Mouse (Mus musculus) neural tube, embryonic 15.5 days (tissue): ENCODE measurements around the gene Tlk2. TPM values are rescaled to one million over a fixed set of nuclear protein-coding genes. Genes with fewer than 3 reads are reported as not detected.

Source experiments
- ATAC-seq: fragments of 200-750 bp; cut with Nextera tagmentation; 2 replicates; pipeline ENCODE4 v1.8.0; 2017; ENCODE audit warnings: mild to moderate bottlenecking, moderate TSS enrichment, moderate library complexity; ENCODE audit not compliant: low FRiP score
- H3K27ac ChIP-seq: fragments of 300-500 bp; sonication (generic); replicated peaks from 2 replicates; pipeline ENCODE4 v1.5.1; 2015; ENCODE audit warnings: mild to moderate bottlenecking, inconsistent platforms
- H3K27me3 ChIP-seq: fragments of 300-500 bp; sonication (generic); replicated peaks from 2 replicates; pipeline ENCODE4 v1.6.1; 2015; ENCODE audit warnings: inconsistent platforms
- H3K36me3 ChIP-seq: fragments of 300-500 bp; sonication (generic); 2 replicates; pipeline ENCODE4 v1.6.1; 2015; ENCODE audit warnings: inconsistent platforms
- H3K4me1 ChIP-seq: fragments of 300-500 bp; sonication (generic); 2 replicates; pipeline ENCODE4 v1.6.1; 2015; ENCODE audit warnings: inconsistent platforms
- H3K4me2 ChIP-seq: fragments of 300-500 bp; sonication (generic); 2 replicates; pipeline ENCODE4 v1.6.1; 2015; ENCODE audit warnings: inconsistent platforms, mild to moderate bottlenecking, moderate library complexity
- H3K4me3 ChIP-seq: fragments of 300-500 bp; sonication (generic); replicated peaks from 2 replicates; pipeline ENCODE4 v1.5.1; 2015; ENCODE audit warnings: mild to moderate bottlenecking, inconsistent platforms
- H3K9ac ChIP-seq: fragments of 300-500 bp; sonication (generic); replicated peaks from 2 replicates; pipeline ENCODE4 v1.6.1; 2015; ENCODE audit warnings: mild to moderate bottlenecking, inconsistent platforms
- H3K9me3 ChIP-seq: fragments of 300-500 bp; sonication (generic); replicated peaks from 2 replicates; pipeline ENCODE4 v1.6.1; 2016; ENCODE audit warnings: inconsistent platforms
- WGBS: fragments of 180-500 bp; shearing (Covaris S2); methylation state at CpG from one replicate; pipeline ENCODE4 v1.1.7; 2015; ENCODE audit warnings: mixed read lengths; 5-methylcytosine and 5-hydroxymethylcytosine counted together
- polyA plus RNA-seq: library from polyadenylated mRNA; unstranded; fragments of >200 nt; fragmentation: Nextera tagmentation; extraction: Ambion mirVana; gene quantifications from 2 replicates; pipeline ENCODE4 v1.2.1, GENCODE M21; 2015

Gene Tlk2
- polyA plus RNA-seq, 1 experiment from 2014 or later, result 20.6 TPM

- Histone ChIP-seq H3K9me3 (no peaks in the 10 kb centered on the region), H3K9ac (no peak overlapping the region), H3K4me2 (peak overlapping the region; percentile 91), H3K36me3 (0 out of 2 replicates have a peak, but pooled peaks cover 7% of the 10 kb centered on the region), H3K4me1 (peaks cover 34% of the 10 kb centered on the region), H3K27ac (peak overlapping the region; percentile 41; the same call in 1 of the 2 replicates), H3K27me3 (peaks cover 18% of the 10 kb centered on the region), H3K4me3 (peak overlapping the region; percentile 47)
- 8% methylated on average over 9 of the region's 9 CpGs for WGBS
- no peak for ATAC-seq
Observed at GRCm38 (mm10) chr11:105293901-105294494, 115.4 kb downstream of the Tlk2 start.

GRCm38 (mm10) chr11:105296084-105296483 lies 117.5 kb downstream of the Tlk2 start:
- WGBS, result 93% methylated on average over 10 of the region's 10 CpGs
- H3K27ac ChIP-seq, result no peak overlapping the region
- no peak overlapping the region for H3K4me3 ChIP-seq
- no peak overlapping the region for H3K9ac ChIP-seq
- H3K9me3 ChIP-seq, result no peaks in the 10 kb centered on the region
- H3K36me3 ChIP-seq, result 0 out of 2 replicates have a peak, but pooled peaks cover 7% of the 10 kb centered on the region
- ATAC-seq, result no peak
- H3K27me3 ChIP-seq, result peaks cover 8% of the 10 kb centered on the region
- H3K4me2 ChIP-seq, result no peak overlapping the region
- peaks cover 31% of the 10 kb centered on the region for H3K4me1 ChIP-seq

- WGBS, result 93% methylated on average over 7 of the region's 7 CpGs
- peaks cover 31% of the 10 kb centered on the region for H3K4me1 ChIP-seq
- no peak overlapping the region for H3K4me3 ChIP-seq
- no peak overlapping the region for H3K4me2 ChIP-seq
- no peak overlapping the region for H3K27ac ChIP-seq
- ATAC-seq, result no peak
- no peak overlapping the region for H3K9ac ChIP-seq
- no peaks in the 10 kb centered on the region for H3K36me3 ChIP-seq
- H3K27me3 ChIP-seq, result no peaks in the 10 kb centered on the region
- H3K9me3 ChIP-seq, result no peaks in the 10 kb centered on the region
Observed at GRCm38 (mm10) chr11:105310197-105310596, 131.6 kb downstream of the Tlk2 start.

- Histone ChIP-seq H3K9me3 (no peaks in the 10 kb centered on the region), H3K36me3 (no peaks in the 10 kb centered on the region), H3K9ac (no peak overlapping the region), H3K27me3 (no peaks in the 10 kb centered on the region), H3K27ac (no peak overlapping the region), H3K4me1 (peaks cover 31% of the 10 kb centered on the region), H3K4me3 (no peak overlapping the region), H3K4me2 (no peak overlapping the region)
- 68% methylated on average over 24 of the region's 24 CpGs for WGBS
- ATAC-seq, result no peak
Observed at GRCm38 (mm10) chr11:105311291-105311975, 132.8 kb downstream of the Tlk2 start.

- WGBS, result 70% methylated on average over 12 of the region's 12 CpGs
- no peak overlapping the region for H3K4me2 ChIP-seq
- no peak overlapping the region; the same call in 1 of the 2 replicates for H3K27ac ChIP-seq
- no peak overlapping the region for H3K4me3 ChIP-seq
- no peaks in the 10 kb centered on the region for H3K27me3 ChIP-seq
- H3K9ac ChIP-seq, result no peak overlapping the region
- H3K4me1 ChIP-seq, result peaks cover 31% of the 10 kb centered on the region
- H3K9me3 ChIP-seq, result no peaks in the 10 kb centered on the region
- no peaks in the 10 kb centered on the region for H3K36me3 ChIP-seq
- no peak for ATAC-seq
Observed at GRCm38 (mm10) chr11:105312311-105312942, 133.8 kb downstream of the Tlk2 start.

GRCm38 (mm10) chr11:105312972-105313632 lies 134.5 kb downstream of the Tlk2 start:
- Histone ChIP-seq H3K27me3 (no peaks in the 10 kb centered on the region), H3K27ac (peak overlapping the region; percentile 54; the same call in 1 of the 2 replicates), H3K4me2 (no peak overlapping the region), H3K4me3 (no peak overlapping the region), H3K9ac (no peak overlapping the region), H3K4me1 (peaks cover 31% of the 10 kb centered on the region), H3K9me3 (no peaks in the 10 kb centered on the region), H3K36me3 (no peaks in the 10 kb centered on the region)
- ATAC-seq, result no peak
- WGBS, result 56% methylated on average over 10 of the region's 10 CpGs

- Histone ChIP-seq H3K9me3 (no peaks in the 10 kb centered on the region), H3K27ac (peak overlapping the region; percentile 54; the same call in 1 of the 2 replicates), H3K4me1 (peaks cover 31% of the 10 kb centered on the region), H3K4me3 (no peak overlapping the region), H3K9ac (no peak overlapping the region), H3K4me2 (no peak overlapping the region), H3K27me3 (no peaks in the 10 kb centered on the region), H3K36me3 (no peaks in the 10 kb centered on the region)
- ATAC-seq, result no peak
- WGBS, result 35% methylated on average over 8 of the region's 8 CpGs
Observed at GRCm38 (mm10) chr11:105313633-105314014, 135.0 kb downstream of the Tlk2 start.

GRCm38 (mm10) chr11:105315296-105315695 lies 136.7 kb downstream of the Tlk2 start:
- WGBS, result 69% methylated on average over 8 of the region's 8 CpGs

GRCm38 (mm10) chr11:105316121-105316520 lies 137.5 kb downstream of the Tlk2 start:
- Histone ChIP-seq H3K9me3 (no peaks in the 10 kb centered on the region), H3K27ac (no peak overlapping the region), H3K27me3 (no peaks in the 10 kb centered on the region), H3K36me3 (no peaks in the 10 kb centered on the region), H3K4me1 (peaks cover 31% of the 10 kb centered on the region), H3K4me3 (no peak overlapping the region), H3K9ac (no peak overlapping the region), H3K4me2 (no peak overlapping the region)
- WGBS, result 96% methylated on average over 4 of the region's 4 CpGs
- ATAC-seq, result no peak

More at GRCm38 (mm10) chr11:105315296-105315695, 136.7 kb downstream of the Tlk2 start:
- no peak overlapping the region for H3K9ac ChIP-seq
- peaks cover 31% of the 10 kb centered on the region for H3K4me1 ChIP-seq
- H3K9me3 ChIP-seq, result no peaks in the 10 kb centered on the region
- H3K27me3 ChIP-seq, result no peaks in the 10 kb centered on the region
- H3K27ac ChIP-seq, result no peak overlapping the region
- H3K4me3 ChIP-seq, result no peak overlapping the region
- no peak overlapping the region for H3K4me2 ChIP-seq
- no peaks in the 10 kb centered on the region for H3K36me3 ChIP-seq
- ATAC-seq, result no peak

GRCm38 (mm10) chr11:105317769-105318168 lies 139.2 kb downstream of the Tlk2 start:
- Histone ChIP-seq H3K9ac (no peak overlapping the region), H3K4me2 (no peak overlapping the region), H3K27ac (no peak overlapping the region), H3K4me3 (no peak overlapping the region), H3K4me1 (peaks cover 19% of the 10 kb centered on the region), H3K27me3 (no peaks in the 10 kb centered on the region), H3K9me3 (no peaks in the 10 kb centered on the region), H3K36me3 (no peaks in the 10 kb centered on the region)
- ATAC-seq, result no peak
- 98% methylated on average over 6 of the region's 6 CpGs for WGBS

GRCm38 (mm10) chr11:105321090-105321489 lies 142.5 kb downstream of the Tlk2 start:
- Histone ChIP-seq H3K4me2 (no peak overlapping the region), H3K27ac (no peak overlapping the region), H3K9ac (no peak overlapping the region), H3K36me3 (no peaks in the 10 kb centered on the region), H3K27me3 (no peaks in the 10 kb centered on the region), H3K9me3 (no peaks in the 10 kb centered on the region), H3K4me1 (no peaks in the 10 kb centered on the region), H3K4me3 (no peak overlapping the region)
- WGBS, result 90% methylated on average over 2 of the region's 2 CpGs
- ATAC-seq, result no peak
